Mouse (Mus musculus) liver, adult 2 months (tissue): Measurements from ENCODE around the gene Ephb2.

ENCODE experiments used
- CTCF ChIP-seq: fragments of 200-500 bp; IDR thresholded peaks from 2 replicates; pipeline ENCODE4 v1.5.1; 2011; ENCODE audit warnings: low read depth, low read length, control low read depth
- POLR2A ChIP-seq: fragments of 200-500 bp; IDR thresholded peaks from 2 replicates; pipeline ENCODE4 v1.6.1; 2011; ENCODE audit warnings: low read length, control low read depth; ENCODE audit not compliant: insufficient read depth; ENCODE audit errors: extremely low read depth

- TF ChIP-seq POLR2A (no peak), CTCF (no peak)
Observed at GRCm38 (mm10) chr4:136731761-136732160, 104.0 kb downstream of the Ephb2 start.
